Comparison of ENCODE assay signal across 23 mouse cellular contexts in genomic region chr5:33700010-33700409, GRCm38 (mm10). TPM values are rescaled to one million over a fixed set of nuclear protein-coding genes. Genes with fewer than 3 reads are reported as not detected.
DNase-seq lines count a peak whose midpoint lies in the region; ATAC-seq and TF ChIP-seq lines count a peak whose summit lies in the region.
"Had no signal": no experiment of that assay in that cellular context is flagged by ENCODE, and none has a peak within 500 bp of the region (broad histone marks: within the 10 kb centered on the region; RNA-seq: fewer than 3 reads in every experiment).

No protein-coding gene starts in this region.

- no peak for TF ChIP-seq EP300 in lung, postnatal 0 days (IDR thresholded peaks at IDR 0.05)

- no peaks in the 10 kb centered on the region for H3K9me3 ChIP-seq in heart, embryonic 13.5 days
- no peaks in the 10 kb centered on the region for H3K9me3 ChIP-seq in lung, postnatal 0 days (ENCODE audit: low read length)
- H3K9me3 ChIP-seq: intestine, embryonic 15.5 days; limb, embryonic 12.5 days; liver, embryonic 15.5 days; stomach, embryonic 15.5 days had no signal

- H3K4me2 ChIP-seq in heart, embryonic 13.5 days, result peak overlapping the region; percentile 23
- no peak overlapping the region for H3K4me2 ChIP-seq in lung, postnatal 0 days (replicated peaks; ENCODE audit: low read depth, low read length)
- H3K4me2 ChIP-seq: hindbrain, embryonic 14.5 days; intestine, embryonic 15.5 days; limb, embryonic 12.5 days; liver, embryonic 15.5 days; stomach, embryonic 15.5 days had no signal

- H3K27ac ChIP-seq in heart, embryonic 13.5 days (replicated peaks), result no peak overlapping the region
- H3K27ac ChIP-seq in lung, postnatal 0 days (ENCODE audit: low read length), result no peak overlapping the region; the same call in 1 of the 2 replicates
- H3K27ac ChIP-seq: hindbrain, embryonic 14.5 days; intestine, embryonic 15.5 days; limb, embryonic 12.5 days; liver, embryonic 15.5 days; stomach, embryonic 15.5 days had no signal

- intact Hi-C loops in heart, postnatal 36 days (cut with DNase I), result no loop called here

- no peak for ATAC-seq in heart, embryonic 13.5 days (ENCODE audit: extremely low read depth, insufficient number of reproducible peaks, low FRiP score, low TSS enrichment)
- ATAC-seq in lung, postnatal 0 days, result no peak
- ATAC-seq: CD4-positive, CD25-positive, alpha-beta regulatory T cell, adult 4 months; intestine, embryonic 15.5 days; midbrain, embryonic 16.5 days; Patski had no signal

- peaks cover 49% of the 10 kb centered on the region for H3K27me3 ChIP-seq in heart, embryonic 13.5 days (replicated peaks)
- H3K27me3 ChIP-seq in lung, postnatal 0 days (replicated peaks; ENCODE audit: insufficient read depth, low read length), result no peaks in the 10 kb centered on the region
- H3K27me3 ChIP-seq: intestine, embryonic 15.5 days; Patski; stomach, embryonic 15.5 days had no signal

- TF ChIP-seq CTCF in lung, postnatal 0 days (IDR thresholded peaks at IDR 0.05), result no peak

- DNase-seq in adrenal gland, postnatal 14 days, result peak; percentile 68
- no peak for DNase-seq in adrenal gland, postnatal 4 days (ENCODE audit: low spot score in 2 of 2)
- no peak for DNase-seq in heart, postnatal 36 days
- peak; percentile 51 for DNase-seq in lung, postnatal 0 days (ENCODE audit: low spot score)
- no peak for DNase-seq in lung, adult 18-20 months
- peak; percentile 34 for DNase-seq in heart, postnatal 4 days
- no peak for DNase-seq in natural killer cell, adult 2 months (ENCODE audit: low spot score in 2 of 2)
- DNase-seq: cerebellum, adult 2 months; cerebellum, postnatal 36 days; kidney, postnatal 4 days; lung, postnatal 14 days; thymus, adult 2 months had no signal

- H3K4me1 ChIP-seq in heart, embryonic 13.5 days, result peaks cover 50% of the 10 kb centered on the region
- H3K4me1 ChIP-seq in lung, postnatal 0 days (ENCODE audit: insufficient read depth, low read depth, low read length), result peaks cover 41% of the 10 kb centered on the region

- no peak overlapping the region for H3K9ac ChIP-seq in heart, embryonic 13.5 days
- H3K9ac ChIP-seq in lung, postnatal 0 days (replicated peaks; ENCODE audit: low read depth), result no peak overlapping the region
- H3K9ac ChIP-seq: hindbrain, embryonic 14.5 days; intestine, embryonic 15.5 days; limb, embryonic 12.5 days; liver, embryonic 15.5 days; stomach, embryonic 15.5 days had no signal

- WGBS in heart, embryonic 13.5 days, result 14% methylated on average over 13 of the region's 13 CpGs
- 23% methylated on average over 13 of the region's 13 CpGs for WGBS in lung, postnatal 0 days

- no peaks in the 10 kb centered on the region for H3K36me3 ChIP-seq in heart, embryonic 13.5 days
- no peaks in the 10 kb centered on the region for H3K36me3 ChIP-seq in lung, postnatal 0 days (ENCODE audit: insufficient read depth, low read length)
- H3K36me3 ChIP-seq: intestine, embryonic 15.5 days; limb, embryonic 12.5 days; liver, embryonic 15.5 days; stomach, embryonic 15.5 days had no signal

- no peak overlapping the region for H3K4me3 ChIP-seq in heart, embryonic 13.5 days
- no peak overlapping the region for H3K4me3 ChIP-seq in lung, postnatal 0 days (ENCODE audit: low read depth, low read length)
- H3K4me3 ChIP-seq: intestine, embryonic 15.5 days; limb, embryonic 12.5 days; liver, embryonic 15.5 days; stomach, embryonic 15.5 days had no signal

RNA-seq across cellular contexts. Expression of gene Fgfr3, which starts 21.5 kb away (rescaled TPM):
- 6.4 and 7.8 TPM in 2 replicates for total RNA-seq in adrenal gland, postnatal 14 days (2021)
- 10 to 100 TPM in 1 of 2 experiments, 1 to 10 TPM in 1; 5.2 to 13.7 TPM for total RNA-seq in adrenal gland, postnatal 4 days (2021)
- 4.1 and 4.3 TPM in 2 replicates for polyA plus RNA-seq in heart, embryonic 13.5 days (2015; fragmentation: Nextera tagmentation; extraction: Ambion mirVana)
- 1 to 10 TPM; 6.2 to 9.6 TPM for total RNA-seq in heart, postnatal 36 days (2021)
- 67.9 and 72.5 TPM in 2 replicates for polyA plus RNA-seq in lung, postnatal 0 days (2015; fragmentation: Nextera tagmentation; extraction: Ambion mirVana)
- 10 to 100 TPM in 1 of 2 experiments, 1 to 10 TPM in 1; 8.6 to 10.5 TPM for total RNA-seq in heart, postnatal 4 days (2021)
- total RNA-seq: granulocyte monocyte progenitor cell, adult 5-6 weeks; megakaryocyte, adult 5-6 weeks had no signal
- polyA plus RNA-seq: CD4-positive, CD25-positive, alpha-beta regulatory T cell, adult 4 months had no signal

RNA-seq across cellular contexts. Expression of gene Tmem129, which starts 41.8 kb away (rescaled TPM):
- 20.0 and 25.1 TPM in 2 replicates for total RNA-seq in adrenal gland, postnatal 14 days (2021)
- 10 to 100 TPM; 20.2 to 21.8 TPM for total RNA-seq in adrenal gland, postnatal 4 days (2021)
- 32.0 and 33.0 TPM in 2 replicates for polyA plus RNA-seq in heart, embryonic 13.5 days (2015; fragmentation: Nextera tagmentation; extraction: Ambion mirVana)
- 10 to 100 TPM; 20.8 to 21.0 TPM for total RNA-seq in heart, postnatal 36 days (2021)
- 22.5 and 25.1 TPM in 2 replicates for polyA plus RNA-seq in lung, postnatal 0 days (2015; fragmentation: Nextera tagmentation; extraction: Ambion mirVana)
- total RNA-seq in heart, postnatal 4 days (2021), result 10 to 100 TPM; 16.0 to 19.2 TPM

RNA-seq across cellular contexts. Expression of gene Tacc3, which starts 42.1 kb away (rescaled TPM):
- 16.8 and 23.8 TPM in 2 replicates for total RNA-seq in adrenal gland, postnatal 14 days (2021)
- total RNA-seq in adrenal gland, postnatal 4 days (2021), result 10 to 100 TPM; 47.4 to 49.1 TPM
- polyA plus RNA-seq in heart, embryonic 13.5 days (2015; fragmentation: Nextera tagmentation; extraction: Ambion mirVana), result 122 and 125 TPM in 2 replicates
- 1 to 10 TPM; 2.0 to 2.2 TPM for total RNA-seq in heart, postnatal 36 days (2021)
- polyA plus RNA-seq in lung, postnatal 0 days (2015; fragmentation: Nextera tagmentation; extraction: Ambion mirVana), result 12.5 and 14.5 TPM in 2 replicates
- 10 to 100 TPM; 53.3 to 56.9 TPM for total RNA-seq in heart, postnatal 4 days (2021)

RNA-seq across cellular contexts. Expression of gene Slbp, which starts 47.6 kb away (rescaled TPM):
- 53.5 and 61.1 TPM in 2 replicates for total RNA-seq in adrenal gland, postnatal 14 days (2021)
- total RNA-seq in adrenal gland, postnatal 4 days (2021), result 10 to 100 TPM; 65.7 to 71.6 TPM
- polyA plus RNA-seq in heart, embryonic 13.5 days (2015; fragmentation: Nextera tagmentation; extraction: Ambion mirVana), result 114 and 121 TPM in 2 replicates
- total RNA-seq in heart, postnatal 36 days (2021), result 10 to 100 TPM; 13.1 to 13.7 TPM
- polyA plus RNA-seq in lung, postnatal 0 days (2015; fragmentation: Nextera tagmentation; extraction: Ambion mirVana), result 81.2 and 85.6 TPM in 2 replicates
- total RNA-seq in heart, postnatal 4 days (2021), result 10 to 100 TPM; 33.4 to 41.5 TPM

Comparison
In these comparisons a context has a peak if more than half of its experiments do, and no peak if none do; other contexts are left out.
1. DNase-seq: peak in adrenal gland, postnatal 14 days (single experiment), lung, postnatal 0 days (single experiment) and heart, postnatal 4 days (single experiment); none in adrenal gland, postnatal 4 days (0 of 2), heart, postnatal 36 days (0 of 2), lung, adult 18-20 months (0 of 2) and natural killer cell, adult 2 months (0 of 2).